Mouse (Mus musculus) hindbrain, embryonic 11.5 days (tissue): ENCODE measurements around the gene Klk1b16. TPM values are rescaled to one million over a fixed set of nuclear protein-coding genes. Genes with fewer than 3 reads are reported as not detected.
"Not testable (repeated sequence)": the region's sequence is repeated elsewhere in the genome, so short reads cannot be mapped to it uniquely, and the experiment has no call there.

Experiments used
- ATAC-seq: fragments of 200-750 bp; cut with Nextera tagmentation; 2 replicates; pipeline ENCODE4 v1.8.0; 2017; ENCODE audit warnings: mild to moderate bottlenecking, moderate TSS enrichment, moderate library complexity; ENCODE audit not compliant: low FRiP score
- DNase-seq: peaks from one replicate; pipeline ENCODE4 v3.0.0-alpha.2; 2015; ENCODE audit warnings: low spot score
- H3K27ac ChIP-seq: fragments of 300-500 bp; sonication (generic); 2 replicates; pipeline ENCODE4 v1.5.1; 2014; ENCODE audit warnings: mild to moderate bottlenecking, low read depth, low read length
- H3K27me3 ChIP-seq: fragments of 300-500 bp; sonication (generic); 2 replicates; pipeline ENCODE4 v1.6.1; 2014; ENCODE audit warnings: mild to moderate bottlenecking, low read length, moderate library complexity, mixed read lengths; ENCODE audit not compliant: control insufficient read depth, insufficient read depth
- H3K36me3 ChIP-seq: fragments of 300-500 bp; sonication (generic); 2 replicates; pipeline ENCODE4 v1.6.1; 2014; ENCODE audit warnings: mild to moderate bottlenecking, low read length, moderate library complexity, mixed read lengths; ENCODE audit not compliant: control insufficient read depth, insufficient read depth
- H3K4me1 ChIP-seq: fragments of 300-500 bp; sonication (generic); replicated peaks from 2 replicates; pipeline ENCODE4 v1.6.1; 2014; ENCODE audit warnings: low read length, mixed read lengths; ENCODE audit not compliant: control insufficient read depth, insufficient read depth
- H3K4me2 ChIP-seq: fragments of 300-500 bp; sonication (generic); replicated peaks from 2 replicates; pipeline ENCODE4 v1.6.1; 2014; ENCODE audit warnings: mild to moderate bottlenecking, low read depth, low read length
- H3K4me3 ChIP-seq: fragments of 300-500 bp; sonication (generic); 2 replicates; pipeline ENCODE4 v1.5.1; 2014; ENCODE audit warnings: low read depth, low read length
- H3K9ac ChIP-seq: fragments of 300-500 bp; sonication (generic); 2 replicates; pipeline ENCODE4 v1.6.1; 2014; ENCODE audit warnings: low read depth, low read length
- H3K9me3 ChIP-seq: fragments of 300-500 bp; sonication (generic); 2 replicates; pipeline ENCODE4 v1.6.1; 2016; ENCODE audit warnings: low read length; ENCODE audit not compliant: control insufficient read depth
- WGBS: fragments of 180-500 bp; shearing (Covaris S2); extraction: QIAGEN DNeasy Blood & Tissue Kit; methylation state at CpG from one replicate; pipeline ENCODE4 v1.1.7; 2014; 5-methylcytosine and 5-hydroxymethylcytosine counted together
- polyA plus RNA-seq: library from polyadenylated mRNA; unstranded; fragments of >200 nt; fragmentation: Nextera tagmentation; extraction: Ambion mirVana; gene quantifications from 2 replicates; pipeline ENCODE4 v1.2.1, GENCODE M21; 2014

Klk1b16 gene
- polyA plus RNA-seq = not detected in 2 replicates

GRCm38 (mm10) chr7:44136467-44136866 lies at the start of gene Klk1b16:
Gene Klk1b16 (plus strand): TSS chr7:44136767.
- Histone ChIP-seq H3K4me2 (no peak within 1 kb of the TSS), H3K4me1 (no peaks in the 10 kb centered on the region), H3K4me3 (no peak within 1 kb of the TSS), H3K9ac (no peak within 1 kb of the TSS), H3K36me3 (no peaks in the 10 kb centered on the region), H3K9me3 (no peaks in the 10 kb centered on the region), H3K27ac (no peak within 1 kb of the TSS), H3K27me3 (no peaks in the 10 kb centered on the region)
- no peak for ATAC-seq
- 87% methylated on average over 3 of the region's 3 CpGs for WGBS
- no peak for DNase-seq

- no peaks in the 10 kb centered on the region for H3K36me3 ChIP-seq
- no peak overlapping the region for H3K9ac ChIP-seq
- no peaks in the 10 kb centered on the region for H3K27me3 ChIP-seq
- H3K4me1 ChIP-seq = no peaks in the 10 kb centered on the region
- WGBS = 90% methylated on average over 1 of the region's 1 CpGs
- H3K9me3 ChIP-seq = no peaks in the 10 kb centered on the region
- H3K27ac ChIP-seq = no peak overlapping the region
- DNase-seq (no peak), ATAC-seq (no peak)
- H3K4me3 ChIP-seq = no peak overlapping the region
- H3K4me2 ChIP-seq = no peak overlapping the region
These were observed 40.5 kb upstream of the Klk1b16 start for GRCm38 (mm10) chr7:44096111-44096510.

- ATAC-seq, H3K9ac ChIP-seq, H3K27me3 ChIP-seq, DNase-seq, H3K4me1 ChIP-seq, H3K4me3 ChIP-seq, H3K9me3 ChIP-seq, H3K27ac ChIP-seq, H3K36me3 ChIP-seq, H3K4me2 ChIP-seq: not testable (repeated sequence)
- WGBS = 87% methylated on average over 3 of the region's 3 CpGs
These were observed 34.5 kb upstream of the Klk1b16 start, which contains the start of gene Klk1b21 for GRCm38 (mm10) chr7:44102028-44102427. Gene Klk1b21 (plus strand): TSS chr7:44102328.

- no peak for DNase-seq
- Histone ChIP-seq H3K4me2 (no peak within 1 kb of the TSS), H3K9ac (no peak within 1 kb of the TSS), H3K4me1 (no peaks in the 10 kb centered on the region), H3K27ac (no peak within 1 kb of the TSS), H3K36me3 (no peaks in the 10 kb centered on the region), H3K9me3 (no peaks in the 10 kb centered on the region), H3K27me3 (no peaks in the 10 kb centered on the region), H3K4me3 (no peak within 1 kb of the TSS)
- ATAC-seq = no peak
- 63% methylated on average over 4 of the region's 4 CpGs for WGBS
These were observed 24.2 kb upstream of the Klk1b16 start, which contains the start of gene Klk1b22 for GRCm38 (mm10) chr7:44112373-44112772. Gene Klk1b22 (plus strand): TSS chr7:44112673.

GRCm38 (mm10) chr7:44123445-44123844 lies 13.1 kb upstream of the Klk1b16 start:
- Histone ChIP-seq H3K4me1 (no peaks in the 10 kb centered on the region), H3K27ac (no peak overlapping the region), H3K36me3 (no peaks in the 10 kb centered on the region), H3K4me3 (no peak overlapping the region), H3K9me3 (no peaks in the 10 kb centered on the region), H3K9ac (no peak overlapping the region), H3K4me2 (no peak overlapping the region), H3K27me3 (no peaks in the 10 kb centered on the region)
- DNase-seq (no peak), ATAC-seq (no peak)
- 90% methylated on average over 6 of the region's 6 CpGs for WGBS

GRCm38 (mm10) chr7:44179299-44180045 lies 42.9 kb downstream of the Klk1b16 start:
- no peak for ATAC-seq
- H3K27me3 ChIP-seq = no peaks in the 10 kb centered on the region
- WGBS = 61% methylated on average over 9 of the region's 9 CpGs

GRCm38 (mm10) chr7:44186516-44186915 lies 49.9 kb downstream of the Klk1b16 start:
- H3K4me1 ChIP-seq, H3K9ac ChIP-seq, H3K27ac ChIP-seq, H3K36me3 ChIP-seq, H3K9me3 ChIP-seq, H3K4me2 ChIP-seq, DNase-seq, H3K27me3 ChIP-seq, ATAC-seq, H3K4me3 ChIP-seq: not testable (repeated sequence)
- WGBS = 80% methylated on average over 8 of the region's 8 CpGs

More at GRCm38 (mm10) chr7:44179299-44180045, 42.9 kb downstream of the Klk1b16 start:
- Histone ChIP-seq H3K9ac (no peak overlapping the region), H3K9me3 (no peaks in the 10 kb centered on the region), H3K27ac (no peak overlapping the region), H3K4me1 (no peaks in the 10 kb centered on the region), H3K4me2 (no peak overlapping the region), H3K4me3 (no peak overlapping the region), H3K36me3 (no peaks in the 10 kb centered on the region)
- DNase-seq = no peak

- not testable (repeated sequence) for H3K4me3 ChIP-seq, H3K27me3 ChIP-seq, H3K27ac ChIP-seq, H3K4me1 ChIP-seq, H3K9me3 ChIP-seq, H3K9ac ChIP-seq, ATAC-seq, DNase-seq, H3K4me2 ChIP-seq, H3K36me3 ChIP-seq
These were observed 51.4 kb downstream of the Klk1b16 start, which contains the start of gene Klk1b24 for GRCm38 (mm10) chr7:44187936-44188335. Gene Klk1b24 (plus strand): TSS chr7:44188236.
